ENCODE assay signal across 8 mouse cellular contexts in genomic region chr11:79994271-79994988, GRCm38 (mm10). TPM values are rescaled to one million over a fixed set of nuclear protein-coding genes. Genes with fewer than 3 reads are reported as not detected.
DNase-seq lines count a peak whose midpoint lies in the region; ATAC-seq and TF ChIP-seq lines count a peak whose summit lies in the region.

No protein-coding gene starts in this region.

- no peak for ATAC-seq in embryonic facial prominence, embryonic 11.5 days (replicated peaks; ENCODE audit: insufficient number of reproducible peaks, low FRiP score, low TSS enrichment, low read depth)
- ATAC-seq in intestine, postnatal 0 days: no peak
- ATAC-seq in neural tube, embryonic 14.5 days (ENCODE audit: low read depth): no peak

- H3K4me3 ChIP-seq in liver, adult 2 months (ENCODE audit: insufficient read depth, low read depth, low read length): peak overlapping the region; percentile 94; the same call in 1 of the 2 replicates
- peak overlapping the region; percentile 97 for H3K4me3 ChIP-seq in embryonic facial prominence, embryonic 11.5 days (ENCODE audit: low read depth, low read length)
- H3K4me3 ChIP-seq in intestine, postnatal 0 days (ENCODE audit: low read depth, low read length): peak overlapping the region; percentile 96
- H3K4me3 ChIP-seq in neural tube, embryonic 14.5 days (ENCODE audit: low read depth, low read length): peak overlapping the region; percentile 91

- TF ChIP-seq CTCF in liver, adult 2 months (IDR thresholded peaks at IDR 0.05; ENCODE audit: low read depth, low read length): no peak
- TF ChIP-seq CTCF in intestine, postnatal 0 days (IDR thresholded peaks at IDR 0.05; ENCODE audit: low read depth): no peak

- H3K9ac ChIP-seq in liver, adult 2 months (ENCODE audit: low read depth, low read length): no peak overlapping the region
- no peak overlapping the region; the same call in 1 of the 2 replicates for H3K9ac ChIP-seq in embryonic facial prominence, embryonic 11.5 days (replicated peaks; ENCODE audit: low read length)
- H3K9ac ChIP-seq in intestine, postnatal 0 days (ENCODE audit: low read depth, low read length): peak overlapping the region; percentile 91; the same call in 1 of the 2 replicates
- H3K9ac ChIP-seq in neural tube, embryonic 14.5 days (replicated peaks; ENCODE audit: low read depth, low read length): peak overlapping the region; percentile 78; the same call in 1 of the 2 replicates

- H3K79me2 ChIP-seq in liver, adult 2 months (ENCODE audit: control insufficient read depth, insufficient read depth, low read length): peaks cover 8% of the 10 kb centered on the region; the same call in 1 of the 2 replicates

- peaks cover 7% of the 10 kb centered on the region for H3K36me3 ChIP-seq in liver, adult 2 months (ENCODE audit: control insufficient read depth, insufficient read depth, low read length)
- H3K36me3 ChIP-seq in embryonic facial prominence, embryonic 11.5 days (replicated peaks; ENCODE audit: control insufficient read depth, insufficient read depth, low read depth, low read length): no peaks in the 10 kb centered on the region
- peaks cover 7% of the 10 kb centered on the region for H3K36me3 ChIP-seq in intestine, postnatal 0 days (ENCODE audit: control insufficient read depth, insufficient read depth)
- 0 out of 2 replicates have a peak, but pooled peaks cover 5% of the 10 kb centered on the region for H3K36me3 ChIP-seq in neural tube, embryonic 14.5 days (ENCODE audit: control insufficient read depth, insufficient read depth, low read length)

- H3K9me3 ChIP-seq in embryonic facial prominence, embryonic 11.5 days (replicated peaks; ENCODE audit: control insufficient read depth, low read length): no peaks in the 10 kb centered on the region
- H3K9me3 ChIP-seq in intestine, postnatal 0 days (ENCODE audit: control insufficient read depth): no peaks in the 10 kb centered on the region
- H3K9me3 ChIP-seq in neural tube, embryonic 14.5 days (ENCODE audit: control insufficient read depth, low read length): no peaks in the 10 kb centered on the region

- no peak for TF ChIP-seq POLR2A in liver, adult 2 months (IDR thresholded peaks at IDR 0.05; ENCODE audit: extremely low read depth, insufficient read depth, low read length)

- 3% methylated on average over 7 of the region's 7 CpGs for WGBS in liver, adult 2 months
- 5% methylated on average over 7 of the region's 7 CpGs for WGBS in embryonic facial prominence, embryonic 11.5 days
- WGBS in intestine, postnatal 0 days: 1% methylated on average over 7 of the region's 7 CpGs
- 6% methylated on average over 7 of the region's 7 CpGs for WGBS in neural tube, embryonic 14.5 days

- no peaks in the 10 kb centered on the region for H3K27me3 ChIP-seq in liver, adult 2 months (ENCODE audit: control insufficient read depth, insufficient read depth, low read length)
- no peaks in the 10 kb centered on the region for H3K27me3 ChIP-seq in embryonic facial prominence, embryonic 11.5 days (ENCODE audit: control insufficient read depth, insufficient read depth, low read length)
- H3K27me3 ChIP-seq in intestine, postnatal 0 days (replicated peaks; ENCODE audit: control insufficient read depth, insufficient read depth, low read length): no peaks in the 10 kb centered on the region
- H3K27me3 ChIP-seq in neural tube, embryonic 14.5 days (ENCODE audit: control insufficient read depth, insufficient read depth, low read length): no peaks in the 10 kb centered on the region

- DNase-seq in liver, adult 2 months (ENCODE audit: extremely low read depth, low read depth, low spot score): peak; percentile 13
- DNase-seq in liver (no peak), adipocyte (ENCODE audit: low spot score) (no peak)
- peak; percentile 24 for DNase-seq in embryonic facial prominence, embryonic 11.5 days (ENCODE audit: low spot score)
- no peak for DNase-seq in adrenal gland, adult (ENCODE audit: inconsistent age in 2 of 2, low spot score in 1 of 2)
- DNase-seq in thymus, postnatal 10 days (ENCODE audit: low spot score in 2 of 2): no peak

- H3K27ac ChIP-seq in liver, adult 2 months (replicated peaks; ENCODE audit: insufficient read depth, low read depth, low read length): no peak overlapping the region
- H3K27ac ChIP-seq in embryonic facial prominence, embryonic 11.5 days (replicated peaks; ENCODE audit: low read depth, low read length): no peak overlapping the region
- H3K27ac ChIP-seq in intestine, postnatal 0 days (ENCODE audit: low read depth, low read length): no peak overlapping the region
- no peak overlapping the region for H3K27ac ChIP-seq in neural tube, embryonic 14.5 days (ENCODE audit: low read depth, low read length)

- no peaks in the 10 kb centered on the region; the same call in 1 of the 2 replicates for H3K4me1 ChIP-seq in liver, adult 2 months (ENCODE audit: control insufficient read depth, insufficient read depth, low read length)
- H3K4me1 ChIP-seq in embryonic facial prominence, embryonic 11.5 days (ENCODE audit: control insufficient read depth, insufficient read depth, low read length): no peaks in the 10 kb centered on the region
- no peaks in the 10 kb centered on the region for H3K4me1 ChIP-seq in intestine, postnatal 0 days (replicated peaks; ENCODE audit: control insufficient read depth, insufficient read depth, low read length)
- 0 out of 2 replicates have a peak, but pooled peaks cover 3% of the 10 kb centered on the region for H3K4me1 ChIP-seq in neural tube, embryonic 14.5 days (ENCODE audit: control insufficient read depth, insufficient read depth, low read length)

- H3K4me2 ChIP-seq in embryonic facial prominence, embryonic 11.5 days (ENCODE audit: low read depth, low read length): peak overlapping the region; percentile 53
- H3K4me2 ChIP-seq in intestine, postnatal 0 days (replicated peaks; ENCODE audit: low read depth): peak overlapping the region; percentile 89
- H3K4me2 ChIP-seq in neural tube, embryonic 14.5 days (ENCODE audit: low read depth, low read length): peak overlapping the region; percentile 83

RNA-seq across cellular contexts. Expression of gene Suz12, which starts 1.5 kb away (rescaled TPM):
- total RNA-seq in liver, adult 2 months (2014; rRNA removed): 14.5 and 17.1 TPM in 2 replicates
- polyA plus RNA-seq in liver, adult 2 months (2012; rRNA removed): 2.5 and 2.7 TPM in 2 replicates
- polyA plus RNA-seq in embryonic facial prominence, embryonic 11.5 days (2014; fragmentation: Nextera tagmentation; extraction: Ambion mirVana): 21.0 and 27.5 TPM in 2 replicates
- 14.2 and 18.5 TPM in 2 replicates for polyA plus RNA-seq in intestine, postnatal 0 days (2015; fragmentation: Nextera tagmentation; extraction: Ambion mirVana)
- polyA plus RNA-seq in neural tube, embryonic 14.5 days (2014; fragmentation: Nextera tagmentation; extraction: Ambion mirVana): 18.9 and 19.0 TPM in 2 replicates

RNA-seq across cellular contexts. Expression of gene Utp6, which starts 32.2 kb away (rescaled TPM):
- total RNA-seq in liver, adult 2 months (2014; rRNA removed): 21.5 and 26.6 TPM in 2 replicates
- 4.2 and 5.2 TPM in 2 replicates for polyA plus RNA-seq in liver, adult 2 months (2012; rRNA removed)
- 92.7 and 108 TPM in 2 replicates for polyA plus RNA-seq in embryonic facial prominence, embryonic 11.5 days (2014; fragmentation: Nextera tagmentation; extraction: Ambion mirVana)
- 24.4 and 24.5 TPM in 2 replicates for polyA plus RNA-seq in intestine, postnatal 0 days (2015; fragmentation: Nextera tagmentation; extraction: Ambion mirVana)
- polyA plus RNA-seq in neural tube, embryonic 14.5 days (2014; fragmentation: Nextera tagmentation; extraction: Ambion mirVana): 42.8 and 55.6 TPM in 2 replicates

Comparison
In these comparisons a context has a peak if more than half of its experiments do, and no peak if none do; other contexts are left out.
1. DNase-seq: peak in liver, adult 2 months (single experiment) and embryonic facial prominence, embryonic 11.5 days (single experiment); none in liver (single experiment), adipocyte (single experiment), adrenal gland, adult (0 of 2) and thymus, postnatal 10 days (0 of 2).
2. H3K9ac ChIP-seq: peak in intestine, postnatal 0 days (single experiment) and neural tube, embryonic 14.5 days (single experiment); none in liver, adult 2 months (single experiment) and embryonic facial prominence, embryonic 11.5 days (single experiment).
3. Peak in every context shown above with its lines, with median percentiles within 50 percentile points of each other: H3K4me3 ChIP-seq and H3K4me2 ChIP-seq.